Mouse (Mus musculus) embryonic facial prominence, embryonic 14.5 days (tissue): ENCODE measurements around the gene Bpnt1. TPM values are rescaled to one million over a fixed set of nuclear protein-coding genes. Genes with fewer than 3 reads are reported as not detected.

Source experiments
- ATAC-seq: fragments of 200-750 bp; cut with Nextera tagmentation; 2 replicates; pipeline ENCODE4 v1.8.0; 2017; ENCODE audit warnings: low read depth, moderate number of reproducible peaks, moderate TSS enrichment
- DNase-seq: peaks from one replicate; pipeline ENCODE4 v3.0.0-alpha.2; 2015; ENCODE audit warnings: low spot score
- H3K27ac ChIP-seq: fragments of 300-500 bp; sonication (generic); replicated peaks from 2 replicates; pipeline ENCODE4 v1.5.1; 2014; ENCODE audit warnings: low read depth, mild to moderate bottlenecking, low read length, moderate library complexity
- H3K27me3 ChIP-seq: fragments of 300-500 bp; sonication (generic); replicated peaks from 2 replicates; pipeline ENCODE4 v1.6.1; 2014; ENCODE audit warnings: low read length; ENCODE audit not compliant: control insufficient read depth, insufficient read depth
- H3K36me3 ChIP-seq: fragments of 300-500 bp; sonication (generic); 2 replicates; pipeline ENCODE4 v1.6.1; 2014; ENCODE audit warnings: low read length, mixed read lengths; ENCODE audit not compliant: control insufficient read depth, insufficient read depth
- H3K4me1 ChIP-seq: fragments of 300-500 bp; sonication (generic); 2 replicates; pipeline ENCODE4 v1.6.1; 2014; ENCODE audit warnings: antibody characterized with exemption, low read length; ENCODE audit not compliant: control insufficient read depth, insufficient read depth
- H3K4me2 ChIP-seq: fragments of 300-500 bp; sonication (generic); 2 replicates; pipeline ENCODE4 v1.6.1; 2014; ENCODE audit warnings: low read depth, mild to moderate bottlenecking, low read length, moderate library complexity, mixed read lengths
- H3K4me3 ChIP-seq: fragments of 300-500 bp; sonication (generic); 2 replicates; pipeline ENCODE4 v1.5.1; 2014; ENCODE audit warnings: low read depth, mild to moderate bottlenecking, low read length
- H3K9ac ChIP-seq: fragments of 300-500 bp; sonication (generic); 2 replicates; pipeline ENCODE4 v1.6.1; 2014; ENCODE audit warnings: low read depth, mild to moderate bottlenecking, low read length, moderate library complexity, mixed read lengths
- H3K9me3 ChIP-seq: fragments of 300-500 bp; sonication (generic); 2 replicates; pipeline ENCODE4 v1.6.1; 2016; ENCODE audit warnings: low read length; ENCODE audit not compliant: control insufficient read depth
- WGBS: fragments of 180-500 bp; shearing (Covaris S2); extraction: QIAGEN DNeasy Blood & Tissue Kit; methylation state at CpG from one replicate; pipeline ENCODE4 v1.1.7; 2014; 5-methylcytosine and 5-hydroxymethylcytosine counted together
- polyA plus RNA-seq: library from polyadenylated mRNA; unstranded; fragments of >200 nt; fragmentation: Nextera tagmentation; extraction: Ambion mirVana; gene quantifications from 2 replicates; pipeline ENCODE4 v1.2.1, GENCODE M21; 2014

The Bpnt1 gene
- polyA plus RNA-seq, 1 experiment from 2014 or later: 16.0 TPM

DNA sequence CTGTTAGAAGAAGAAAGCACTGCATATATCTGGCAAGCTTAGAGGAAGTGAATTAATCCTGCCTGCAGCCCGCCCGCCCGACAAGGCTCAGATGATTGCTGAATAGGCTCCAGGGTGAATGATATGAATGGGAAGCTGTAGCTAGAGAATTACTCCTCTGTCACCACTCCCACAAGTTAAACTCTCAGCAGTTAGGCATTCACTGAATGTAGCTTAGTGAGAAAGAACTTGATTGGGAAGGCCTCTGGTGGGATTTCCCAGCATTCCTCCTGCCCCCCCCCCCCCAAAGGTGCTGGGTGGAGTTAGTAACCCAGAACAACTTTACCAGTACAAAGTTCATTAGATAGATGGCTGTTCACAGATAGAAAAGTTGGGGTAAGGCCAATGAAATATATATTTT lies 4.6 kb downstream of the Bpnt1 start:
- WGBS: 64% methylated on average over 3 of the region's 3 CpGs
- H3K27me3 ChIP-seq: no peaks in the 10 kb centered on the region
- H3K4me1 ChIP-seq: peaks cover 9% of the 10 kb centered on the region; the same call in 1 of the 2 replicates
- no peaks in the 10 kb centered on the region for H3K9me3 ChIP-seq
- no peak overlapping the region for H3K4me2 ChIP-seq
- H3K27ac ChIP-seq: no peak overlapping the region
- no peak overlapping the region for H3K9ac ChIP-seq
- DNase-seq: peak; percentile 38
- ATAC-seq: peak; percentile 35; the same call in 1 of the 2 replicates
- peaks cover 22% of the 10 kb centered on the region; the same call in 1 of the 2 replicates for H3K36me3 ChIP-seq
- H3K4me3 ChIP-seq: no peak overlapping the region

GRCm38 (mm10) chr1:185342441-185342840 lies 10.5 kb downstream of the Bpnt1 start:
- no peak overlapping the region for H3K4me2 ChIP-seq
- WGBS: 88% methylated on average over 4 of the region's 4 CpGs
- H3K27ac ChIP-seq: no peak overlapping the region
- H3K4me3 ChIP-seq: no peak overlapping the region
- no peaks in the 10 kb centered on the region for H3K9me3 ChIP-seq
- DNase-seq (no peak), ATAC-seq (no peak)
- peaks cover 72% of the 10 kb centered on the region for H3K36me3 ChIP-seq
- H3K4me1 ChIP-seq: no peaks in the 10 kb centered on the region
- no peak overlapping the region for H3K9ac ChIP-seq
- no peaks in the 10 kb centered on the region for H3K27me3 ChIP-seq

GRCm38 (mm10) chr1:185343422-185343821 lies 11.5 kb downstream of the Bpnt1 start:
- H3K4me2 ChIP-seq: no peak overlapping the region
- DNase-seq (no peak), ATAC-seq (no peak)
- H3K4me1 ChIP-seq: no peaks in the 10 kb centered on the region
- no peak overlapping the region for H3K9ac ChIP-seq
- H3K27me3 ChIP-seq: no peaks in the 10 kb centered on the region
- WGBS: 85% methylated on average over 8 of the region's 8 CpGs
- H3K4me3 ChIP-seq: no peak overlapping the region
- no peaks in the 10 kb centered on the region for H3K9me3 ChIP-seq
- peaks cover 80% of the 10 kb centered on the region for H3K36me3 ChIP-seq
- H3K27ac ChIP-seq: no peak overlapping the region

DNA sequence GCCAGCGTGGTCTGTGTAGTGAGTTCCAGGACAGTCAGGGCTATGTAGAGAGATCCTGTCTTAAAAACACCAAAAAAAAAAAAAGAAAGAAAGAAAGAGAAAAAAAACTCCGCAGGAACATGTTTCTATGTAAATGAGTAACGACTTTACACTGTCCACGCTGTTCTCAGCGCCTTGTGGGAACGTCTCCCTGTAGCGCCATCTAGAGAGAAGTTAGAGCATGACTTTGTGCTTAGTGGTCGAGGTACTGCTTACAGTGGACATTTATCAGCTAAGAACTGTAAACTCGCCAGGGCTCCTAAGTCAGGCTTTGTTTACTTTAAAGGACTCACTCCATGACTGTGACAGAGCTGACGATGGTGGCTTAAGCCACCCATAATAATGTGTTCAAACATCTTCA lies 14.2 kb downstream of the Bpnt1 start:
- Histone ChIP-seq H3K4me2 (no peak overlapping the region), H3K36me3 (peaks cover 88% of the 10 kb centered on the region), H3K9ac (no peak overlapping the region), H3K27me3 (no peaks in the 10 kb centered on the region), H3K4me3 (no peak overlapping the region), H3K9me3 (no peaks in the 10 kb centered on the region), H3K27ac (no peak overlapping the region), H3K4me1 (no peaks in the 10 kb centered on the region)
- no peak for ATAC-seq
- DNase-seq: no peak
- 76% methylated on average over 10 of the region's 10 CpGs for WGBS

- H3K36me3 ChIP-seq: peaks cover 88% of the 10 kb centered on the region
- H3K27me3 ChIP-seq: no peaks in the 10 kb centered on the region
- H3K9ac ChIP-seq: no peak overlapping the region
- 94% methylated on average over 14 of the region's 14 CpGs for WGBS
- H3K4me3 ChIP-seq: no peak overlapping the region
- no peak overlapping the region for H3K27ac ChIP-seq
- no peak overlapping the region for H3K4me2 ChIP-seq
- DNase-seq: no peak
- ATAC-seq: no peak
- H3K9me3 ChIP-seq: no peaks in the 10 kb centered on the region
- H3K4me1 ChIP-seq: no peaks in the 10 kb centered on the region
Measured at GRCm38 (mm10) chr1:185349741-185350140, 17.8 kb downstream of the Bpnt1 start.

GRCm38 (mm10) chr1:185350611-185351010 lies 18.7 kb downstream of the Bpnt1 start:
- Histone ChIP-seq H3K4me1 (no peaks in the 10 kb centered on the region), H3K9ac (no peak overlapping the region), H3K27ac (no peak overlapping the region), H3K27me3 (no peaks in the 10 kb centered on the region), H3K36me3 (peaks cover 89% of the 10 kb centered on the region), H3K4me3 (no peak overlapping the region), H3K4me2 (no peak overlapping the region), H3K9me3 (no peaks in the 10 kb centered on the region)
- WGBS: 91% methylated on average over 4 of the region's 4 CpGs
- ATAC-seq (no peak), DNase-seq (no peak)

DNA sequence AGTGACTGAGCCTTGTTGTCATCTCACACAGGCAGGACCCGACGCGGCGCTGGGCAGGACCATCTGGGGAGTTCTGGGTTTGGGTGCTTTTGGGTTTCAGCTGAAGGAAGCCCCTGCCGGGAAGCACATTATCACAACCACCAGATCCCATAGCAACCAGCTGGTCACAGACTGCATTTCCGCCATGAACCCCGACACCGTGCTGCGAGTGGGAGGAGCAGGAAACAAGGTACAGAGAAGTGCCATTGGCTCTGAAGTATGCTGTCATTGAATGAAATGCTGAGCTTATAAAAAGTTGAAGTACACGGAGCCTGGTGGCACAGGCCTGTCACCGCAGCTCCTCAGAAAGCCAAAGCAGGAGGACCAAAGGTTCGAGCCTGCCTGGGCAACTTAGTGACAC lies 20.2 kb downstream of the Bpnt1 start:
- H3K27ac ChIP-seq: no peak overlapping the region
- WGBS: 95% methylated on average over 12 of the region's 12 CpGs
- H3K9ac ChIP-seq: no peak overlapping the region
- no peaks in the 10 kb centered on the region for H3K9me3 ChIP-seq
- no peak overlapping the region for H3K4me2 ChIP-seq
- no peak overlapping the region for H3K4me3 ChIP-seq
- no peaks in the 10 kb centered on the region for H3K4me1 ChIP-seq
- H3K27me3 ChIP-seq: no peaks in the 10 kb centered on the region
- DNase-seq (no peak), ATAC-seq (no peak)
- peaks cover 88% of the 10 kb centered on the region for H3K36me3 ChIP-seq

DNA sequence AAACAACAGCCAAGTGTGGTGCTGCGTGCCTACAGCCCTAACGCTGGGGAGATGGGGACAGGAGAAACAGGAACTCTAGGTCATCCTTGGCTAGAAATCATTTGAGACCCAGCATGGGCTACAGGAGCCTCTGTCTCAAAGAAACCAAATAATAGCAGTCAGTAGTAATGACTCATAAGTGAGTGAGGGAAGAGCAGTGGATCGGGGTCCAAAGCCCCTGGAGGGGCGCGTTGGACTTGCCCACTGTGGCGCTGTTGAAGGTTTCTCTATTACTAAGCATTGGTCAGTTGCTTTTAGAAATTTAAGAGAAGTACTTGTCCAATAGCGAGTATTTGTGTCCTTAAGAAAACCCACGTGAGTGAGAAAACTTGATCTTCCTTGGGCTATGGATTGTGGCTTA lies 21.4 kb downstream of the Bpnt1 start:
- 97% methylated on average over 8 of the region's 8 CpGs for WGBS
- no peaks in the 10 kb centered on the region for H3K27me3 ChIP-seq
- no peak overlapping the region for H3K4me2 ChIP-seq
- no peaks in the 10 kb centered on the region for H3K9me3 ChIP-seq
- peaks cover 86% of the 10 kb centered on the region for H3K36me3 ChIP-seq
- no peak overlapping the region for H3K27ac ChIP-seq
- ATAC-seq (no peak), DNase-seq (no peak)
- no peak overlapping the region for H3K4me3 ChIP-seq
- no peaks in the 10 kb centered on the region for H3K4me1 ChIP-seq
- no peak overlapping the region for H3K9ac ChIP-seq

- no peaks in the 10 kb centered on the region for H3K4me1 ChIP-seq
- ATAC-seq: no peak
- no peak overlapping the region for H3K27ac ChIP-seq
- DNase-seq: no peak
- 87% methylated on average over 4 of the region's 4 CpGs for WGBS
- H3K9ac ChIP-seq: no peak overlapping the region
- H3K36me3 ChIP-seq: peaks cover 77% of the 10 kb centered on the region
- no peaks in the 10 kb centered on the region for H3K27me3 ChIP-seq
- H3K4me3 ChIP-seq: no peak overlapping the region
- H3K9me3 ChIP-seq: no peaks in the 10 kb centered on the region
- H3K4me2 ChIP-seq: no peak overlapping the region
Measured at GRCm38 (mm10) chr1:185354731-185355130, 22.8 kb downstream of the Bpnt1 start.
